Mouse (Mus musculus) lung, embryonic 16.5 days (tissue): ENCODE results near the gene Tec. TPM values are rescaled to one million over a fixed set of nuclear protein-coding genes. Genes with fewer than 3 reads are reported as not detected.

Experiments used
- polyA plus RNA-seq: library from polyadenylated mRNA; unstranded; fragments of >200 nt; fragmentation: Nextera tagmentation; extraction: Ambion mirVana; gene quantifications from 2 replicates; pipeline ENCODE4 v1.2.1, GENCODE M21; 2015

Gene Tec
- polyA plus RNA-seq, 1 experiment from 2014 or later, result 4.0 TPM

Other genes with a start within 250 kb of the Tec start
- gene Cnga1, start 224.2 kb downstream of the Tec start, polyA plus RNA-seq, result not detected in 2 replicates
- gene Nipal1, start 220.7 kb downstream of the Tec start, polyA plus RNA-seq, result 2.9 and 4.5 TPM in 2 replicates
- gene Txk, start 115.7 kb downstream of the Tec start, polyA plus RNA-seq, result 0.21 and 0.62 TPM in 2 replicates
- gene Slain2, start 45.8 kb upstream of the Tec start, polyA plus RNA-seq, result 12.3 and 12.4 TPM in 2 replicates
- gene Gm10135, start 106.2 kb upstream of the Tec start, polyA plus RNA-seq, result not detected in 2 replicates
- gene Slc10a4, start 138.4 kb upstream of the Tec start, polyA plus RNA-seq, result 0.84 and 1.1 TPM in 2 replicates